Mouse (Mus musculus) midbrain, embryonic 14.5 days (tissue): ENCODE measurements around the gene Gm26661. TPM values are rescaled to one million over a fixed set of nuclear protein-coding genes. Genes with fewer than 3 reads are reported as not detected.

Experiments used
- ATAC-seq: fragments of 200-750 bp; cut with Nextera tagmentation; 2 replicates; pipeline ENCODE4 v1.8.0; 2017; ENCODE audit warnings: moderate number of reproducible peaks, moderate library complexity; ENCODE audit not compliant: low FRiP score, low TSS enrichment
- DNase-seq: peaks from one replicate; pipeline ENCODE4 v3.0.0-alpha.2; 2015
- H3K27ac ChIP-seq: fragments of 300-500 bp; sonication (generic); replicated peaks from 2 replicates; pipeline ENCODE4 v1.5.1; 2014; ENCODE audit warnings: mild to moderate bottlenecking, low read depth, low read length, moderate library complexity
- H3K27me3 ChIP-seq: fragments of 300-500 bp; sonication (generic); 2 replicates; pipeline ENCODE4 v1.6.1; 2014; ENCODE audit warnings: low read length, control low read depth, mixed read lengths; ENCODE audit not compliant: control insufficient read depth, insufficient read depth
- H3K36me3 ChIP-seq: fragments of 300-500 bp; sonication (generic); 2 replicates; pipeline ENCODE4 v1.6.1; 2014; ENCODE audit warnings: low read length, control low read depth; ENCODE audit not compliant: control insufficient read depth, insufficient read depth
- H3K4me1 ChIP-seq: fragments of 300-500 bp; sonication (generic); 2 replicates; pipeline ENCODE4 v1.6.1; 2014; ENCODE audit warnings: mild to moderate bottlenecking, antibody characterized with exemption, low read length, control low read depth; ENCODE audit not compliant: control insufficient read depth, insufficient read depth
- H3K4me2 ChIP-seq: fragments of 300-500 bp; sonication (generic); 2 replicates; pipeline ENCODE4 v1.6.1; 2014; ENCODE audit warnings: mild to moderate bottlenecking, low read length, moderate library complexity
- H3K4me3 ChIP-seq: fragments of 300-500 bp; sonication (generic); replicated peaks from 2 replicates; pipeline ENCODE4 v1.5.1; 2014; ENCODE audit warnings: low read depth, low read length
- H3K9ac ChIP-seq: fragments of 300-500 bp; sonication (generic); replicated peaks from 2 replicates; pipeline ENCODE4 v1.6.1; 2014; ENCODE audit warnings: mild to moderate bottlenecking, low read length, moderate library complexity
- H3K9me3 ChIP-seq: fragments of 300-500 bp; sonication (generic); 2 replicates; pipeline ENCODE4 v1.6.1; 2016; ENCODE audit warnings: low read length, control low read depth, mixed read lengths; ENCODE audit not compliant: control insufficient read depth
- WGBS: fragments of 180-500 bp; shearing (Covaris S2); extraction: QIAGEN DNeasy Blood & Tissue Kit; methylation state at CpG from one replicate; pipeline ENCODE4 v1.1.7; 2014; 5-methylcytosine and 5-hydroxymethylcytosine counted together
- polyA plus RNA-seq: library from polyadenylated mRNA; unstranded; fragments of >200 nt; fragmentation: Nextera tagmentation; extraction: Ambion mirVana; gene quantifications from 2 replicates; pipeline ENCODE4 v1.2.1, GENCODE M21; 2014

The Gm26661 gene
- not detected in 2 replicates for polyA plus RNA-seq

DNA sequence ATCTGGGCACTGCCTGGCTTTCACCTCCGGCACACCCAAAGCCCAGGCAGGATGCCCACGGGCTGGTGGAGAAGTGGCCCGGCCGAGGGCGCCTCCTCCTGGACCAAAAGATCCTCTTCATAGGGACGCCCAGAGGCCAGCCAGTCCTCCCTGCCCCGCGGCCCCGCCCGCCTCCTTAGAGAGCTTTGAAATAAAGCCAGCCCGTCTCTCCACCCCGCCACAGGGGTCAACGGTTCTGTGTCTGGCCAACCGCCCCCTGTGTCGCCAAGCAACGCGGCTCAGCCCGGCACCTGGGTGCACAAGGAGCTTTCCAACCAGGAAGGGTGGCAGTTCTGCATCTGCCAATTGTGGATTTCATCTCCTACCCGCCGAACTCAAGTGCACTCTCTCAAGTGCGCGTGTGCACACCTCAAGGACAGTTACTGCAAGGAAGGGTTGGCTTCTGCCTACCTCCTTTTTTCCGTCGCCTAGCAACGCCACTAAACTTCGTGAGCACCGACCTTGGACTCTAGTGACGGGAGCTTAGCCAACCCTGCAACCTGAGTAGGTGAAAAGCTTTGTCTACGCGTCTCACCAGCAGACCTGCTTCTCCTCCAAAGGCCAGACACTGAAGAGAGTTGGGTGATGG lies at the start of gene Gm26661:
Gene Gm26661 (plus strand): TSS at position 56 of the 628 bp plus-strand sequence.
- no peaks in the 10 kb centered on the region for H3K4me1 ChIP-seq
- ATAC-seq (peak; percentile 76), DNase-seq (peak; percentile 79)
- peak within 1 kb of the TSS; percentile 41; the same call in 1 of the 2 replicates for H3K27ac ChIP-seq
- no peaks in the 10 kb centered on the region for H3K9me3 ChIP-seq
- H3K4me3 ChIP-seq, result peak within 1 kb of the TSS; percentile 42
- H3K4me2 ChIP-seq, result peak within 1 kb of the TSS; percentile 81
- H3K36me3 ChIP-seq, result no peaks in the 10 kb centered on the region
- H3K9ac ChIP-seq, result peak within 1 kb of the TSS; percentile 45
- H3K27me3 ChIP-seq, result no peaks in the 10 kb centered on the region
- WGBS, result 2% methylated on average over 30 of the region's 30 CpGs

DNA sequence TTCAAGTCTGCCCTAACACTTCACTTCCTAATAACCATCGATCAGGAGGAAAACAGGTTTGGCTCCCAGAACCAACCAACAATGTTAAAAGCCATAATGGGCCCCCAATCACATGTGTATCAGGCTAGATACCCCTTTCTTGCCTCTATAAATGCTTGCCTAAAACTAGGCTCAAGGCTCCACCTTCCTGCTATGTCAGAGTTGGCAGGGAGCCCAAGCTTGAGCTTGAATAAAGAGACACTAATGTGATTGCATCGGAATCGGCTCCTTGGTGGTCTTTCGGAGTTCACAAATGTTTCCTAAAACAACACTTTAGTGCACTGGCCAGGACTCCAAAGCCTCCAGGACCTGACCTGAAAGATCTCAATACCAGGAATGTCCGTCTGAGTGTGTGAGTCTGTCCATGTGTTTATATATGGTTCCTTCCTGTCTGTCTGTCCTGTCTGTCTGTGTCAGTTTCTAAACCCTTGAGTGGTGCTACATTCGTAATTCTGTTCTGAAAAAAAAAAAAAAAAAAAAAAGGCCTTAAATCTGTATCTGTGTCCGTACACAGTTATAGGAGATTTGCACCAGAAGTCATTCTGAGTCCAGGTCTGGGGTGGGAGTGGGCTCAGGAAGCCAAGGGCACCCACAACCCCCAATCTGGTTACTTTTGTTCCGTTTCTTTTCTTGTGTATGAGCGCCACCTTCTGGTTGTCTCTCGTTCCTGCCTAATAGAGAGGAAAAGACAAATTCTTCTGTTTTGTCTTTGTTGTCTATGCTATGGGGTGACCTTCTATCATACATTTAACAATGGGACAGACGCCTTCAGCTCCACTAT lies 42.2 kb upstream of the Gm26661 start:
- ATAC-seq (peak; percentile 91), DNase-seq (peak; percentile 94)
- H3K9me3 ChIP-seq, result no peaks in the 10 kb centered on the region
- 31% methylated on average over 11 of the region's 11 CpGs for WGBS
- H3K4me1 ChIP-seq, result no peaks in the 10 kb centered on the region
- H3K4me3 ChIP-seq, result peak overlapping the region; percentile 25
- peak overlapping the region; percentile 48; the same call in 1 of the 2 replicates for H3K9ac ChIP-seq
- H3K27me3 ChIP-seq, result no peaks in the 10 kb centered on the region
- H3K4me2 ChIP-seq, result peak overlapping the region; percentile 51
- no peaks in the 10 kb centered on the region for H3K36me3 ChIP-seq
- H3K27ac ChIP-seq, result peak overlapping the region; percentile 73

DNA sequence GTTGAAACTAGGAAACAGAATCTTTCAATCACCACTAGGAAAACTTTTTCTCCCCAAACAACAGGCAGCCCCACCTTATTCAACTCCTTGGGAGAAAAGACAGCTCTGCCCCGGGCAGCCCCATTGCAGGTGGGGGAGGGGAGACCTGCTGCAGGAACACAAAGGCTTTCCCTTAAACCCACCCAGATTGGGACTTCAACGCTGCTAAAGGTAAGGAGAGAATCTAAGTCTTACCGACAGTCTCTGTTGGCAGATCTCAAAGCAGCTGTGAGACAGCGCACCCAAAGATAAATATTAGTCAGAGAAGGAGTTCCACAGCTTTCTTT lies 41.7 kb upstream of the Gm26661 start:
- DNase-seq, result peak; percentile 86

DNA sequence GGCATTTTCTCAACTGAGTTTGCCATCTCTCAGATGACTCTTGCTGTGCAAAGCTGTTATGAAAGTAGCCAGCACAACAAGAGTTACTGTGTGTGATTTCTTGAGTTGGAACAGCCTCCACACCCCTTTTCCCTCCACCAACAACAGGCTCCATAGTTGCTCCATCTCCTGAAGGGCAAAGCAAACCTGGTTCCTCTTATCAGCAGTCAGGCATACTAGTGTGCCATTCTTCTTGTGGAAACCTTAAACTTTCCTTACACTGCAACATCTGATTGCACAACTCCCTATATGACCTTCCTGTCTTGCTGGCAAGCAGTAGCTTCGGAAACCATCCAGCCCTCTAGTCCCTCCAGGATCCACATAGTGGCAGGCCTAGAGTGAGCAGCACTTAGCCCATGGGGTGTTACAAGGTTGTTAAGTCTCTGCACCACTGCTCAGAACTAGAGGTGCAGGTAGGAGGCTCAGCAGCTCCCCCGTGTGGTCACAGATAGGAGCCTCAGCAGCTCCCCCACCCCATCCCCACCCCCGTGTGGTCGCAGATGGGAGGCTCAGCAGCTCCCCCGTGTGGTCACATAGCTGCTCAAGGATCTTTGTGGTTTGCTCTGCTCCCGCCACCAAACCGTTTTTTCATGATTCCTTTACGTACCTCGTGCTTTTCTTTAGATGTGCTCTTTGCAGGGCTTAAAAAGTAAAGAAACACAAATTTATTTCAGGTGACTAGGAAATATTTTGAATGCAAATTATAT lies 25.6 kb upstream of the Gm26661 start:
- DNase-seq (peak; percentile 90), ATAC-seq (peak; percentile 85)
- Histone ChIP-seq H3K9ac (no peak overlapping the region), H3K4me1 (no peaks in the 10 kb centered on the region), H3K36me3 (no peaks in the 10 kb centered on the region), H3K27me3 (no peaks in the 10 kb centered on the region), H3K4me2 (no peak overlapping the region), H3K9me3 (no peaks in the 10 kb centered on the region), H3K4me3 (no peak overlapping the region), H3K27ac (no peak overlapping the region)
- WGBS, result 18% methylated on average over 9 of the region's 9 CpGs

More for the DNA sequence above, 41.7 kb upstream of the Gm26661 start:
- ATAC-seq, result peak; percentile 89
- H3K27ac ChIP-seq, result peak overlapping the region; percentile 73
- H3K9me3 ChIP-seq, result no peaks in the 10 kb centered on the region
- H3K9ac ChIP-seq, result peak overlapping the region; percentile 48; the same call in 1 of the 2 replicates
- 10% methylated on average over 4 of the region's 4 CpGs for WGBS
- H3K4me1 ChIP-seq, result no peaks in the 10 kb centered on the region
- H3K4me2 ChIP-seq, result peak overlapping the region; percentile 51
- peak overlapping the region; percentile 25 for H3K4me3 ChIP-seq
- no peaks in the 10 kb centered on the region for H3K36me3 ChIP-seq
- no peaks in the 10 kb centered on the region for H3K27me3 ChIP-seq

DNA sequence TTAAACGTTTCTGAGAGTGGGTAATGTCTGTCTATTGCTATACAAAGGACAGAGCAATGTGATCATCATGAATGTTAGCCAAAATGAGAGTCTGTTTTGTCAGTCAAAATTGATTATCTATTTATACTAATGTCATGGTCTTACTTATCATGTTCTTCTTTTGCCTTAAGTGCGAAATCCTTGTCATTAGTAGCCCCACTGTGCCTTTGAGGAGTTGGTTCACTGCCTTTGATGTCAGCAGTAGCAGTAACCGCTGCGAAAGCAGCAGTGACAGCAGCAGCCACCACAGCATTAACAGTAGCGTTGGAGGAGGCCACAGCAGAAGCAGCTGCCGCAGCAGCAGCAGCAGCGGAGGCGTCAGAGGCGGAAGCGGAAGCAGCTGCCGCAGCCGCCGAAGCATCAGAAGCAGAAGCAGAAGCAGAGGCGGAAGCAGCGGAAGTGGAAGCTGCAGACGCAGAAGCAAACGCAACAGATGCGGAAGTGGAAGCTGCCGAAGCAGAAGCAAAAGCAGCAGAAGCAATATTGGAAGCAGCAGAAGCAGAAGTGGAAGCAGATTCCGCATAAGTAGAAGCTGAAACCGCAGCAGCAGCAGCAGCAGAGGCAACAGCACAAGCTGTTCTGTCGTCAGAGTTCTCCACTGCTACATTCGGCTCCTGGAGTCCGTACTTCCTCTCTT lies 17.5 kb upstream of the Gm26661 start:
- Histone ChIP-seq H3K27me3 (no peaks in the 10 kb centered on the region), H3K27ac (peak overlapping the region; percentile 79), H3K9ac (peak overlapping the region; percentile 42), H3K36me3 (no peaks in the 10 kb centered on the region), H3K9me3 (no peaks in the 10 kb centered on the region), H3K4me2 (peak overlapping the region; percentile 55), H3K4me3 (peak overlapping the region; percentile 42), H3K4me1 (no peaks in the 10 kb centered on the region)
- 44% methylated on average over 24 of the region's 24 CpGs for WGBS
- ATAC-seq, result peak; percentile 80
- peak; percentile 88 for DNase-seq

DNA sequence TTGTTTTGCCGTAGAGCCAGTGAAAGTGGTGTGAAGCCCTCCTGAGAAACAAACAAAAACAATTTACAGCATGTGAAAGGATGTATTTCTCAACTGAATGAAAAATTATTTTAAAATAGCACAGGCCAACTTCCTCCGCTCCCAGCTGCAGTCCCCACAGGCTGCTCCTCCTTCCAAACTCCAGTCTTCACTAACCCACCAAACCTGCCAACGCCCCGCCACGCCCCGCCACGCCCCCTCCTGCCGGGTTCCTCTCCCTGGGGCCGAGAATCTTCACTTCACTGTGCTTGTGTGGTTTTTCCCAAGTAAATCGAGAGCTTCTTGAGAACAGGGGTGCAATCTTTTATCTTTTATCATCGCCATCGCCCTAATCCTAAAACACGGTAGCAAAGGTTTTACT lies 5.3 kb upstream of the Gm26661 start:
- Histone ChIP-seq H3K27me3 (no peaks in the 10 kb centered on the region), H3K4me1 (no peaks in the 10 kb centered on the region), H3K4me3 (no peak overlapping the region), H3K27ac (no peak overlapping the region), H3K4me2 (no peak overlapping the region), H3K9me3 (no peaks in the 10 kb centered on the region), H3K9ac (no peak overlapping the region), H3K36me3 (no peaks in the 10 kb centered on the region)
- no peak for DNase-seq
- 55% methylated on average over 13 of the region's 13 CpGs for WGBS
- ATAC-seq, result no peak

DNA sequence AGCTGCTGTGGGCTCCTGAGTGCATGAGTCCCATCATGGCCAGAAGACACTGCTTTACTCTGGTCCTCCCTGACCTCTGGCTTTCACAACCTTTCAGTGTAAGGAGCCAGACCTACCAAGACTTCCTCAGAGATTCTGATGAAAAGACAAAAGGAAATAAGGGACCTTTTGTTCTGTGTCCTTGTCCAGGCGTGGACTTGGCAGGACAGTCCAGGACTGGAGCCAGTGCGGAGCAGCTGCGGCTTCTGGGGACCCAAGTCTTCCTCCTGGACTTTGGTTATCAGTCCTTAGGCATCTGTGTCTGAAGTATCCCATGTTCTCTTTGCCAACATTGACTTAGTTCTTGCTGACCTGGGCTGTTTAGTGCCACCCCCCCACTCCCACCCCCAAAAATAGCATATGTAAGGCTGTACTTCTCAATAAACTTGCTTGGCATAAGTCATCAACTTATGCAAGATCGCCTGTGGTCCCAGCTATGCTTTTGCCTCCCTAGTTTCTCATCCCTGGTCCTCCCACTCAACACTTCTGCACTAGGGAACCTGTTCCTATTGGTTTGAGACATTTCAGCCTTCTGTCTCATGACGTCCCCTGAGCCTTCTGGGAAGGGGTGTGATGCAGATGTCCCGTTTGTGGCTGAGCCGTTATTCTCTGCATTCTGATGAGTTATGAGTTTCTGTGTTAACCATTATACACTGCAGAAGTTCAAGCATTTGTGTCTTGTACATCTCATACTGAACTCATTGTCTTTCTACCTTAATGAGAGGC lies 1.9 kb upstream of the Gm26661 start:
- Histone ChIP-seq H3K9ac (no peak overlapping the region), H3K4me3 (no peak overlapping the region), H3K4me2 (no peak overlapping the region), H3K27me3 (no peaks in the 10 kb centered on the region), H3K36me3 (no peaks in the 10 kb centered on the region), H3K27ac (no peak overlapping the region), H3K4me1 (no peaks in the 10 kb centered on the region), H3K9me3 (no peaks in the 10 kb centered on the region)
- ATAC-seq, result no peak
- WGBS, result 79% methylated on average over 7 of the region's 7 CpGs
- DNase-seq, result no peak
